Mouse (Mus musculus) urinary bladder, postnatal 10 days (tissue): ENCODE measurements around the gene Fam117a.
A peak's percentile ranks its signal among the peaks of the same experiment; 100 is the strongest.

Experiments
- DNase-seq: peaks from one replicate; pipeline ENCODE4 v3.0.0; 2022; ENCODE audit warnings: low spot score

Fam117a gene

GRCm38 (mm10) chr11:95336568-95337128 lies at the start of gene Fam117a:
Gene Fam117a, plus strand, starts transcription at chr11:95337018.
- DNase-seq = peak; percentile 56

GRCm38 (mm10) chr11:95291998-95292397 lies 44.8 kb upstream of the Fam117a start:
- DNase-seq = no peak

GRCm38 (mm10) chr11:95293017-95293624 lies 43.7 kb upstream of the Fam117a start:
- no peak for DNase-seq

DNA sequence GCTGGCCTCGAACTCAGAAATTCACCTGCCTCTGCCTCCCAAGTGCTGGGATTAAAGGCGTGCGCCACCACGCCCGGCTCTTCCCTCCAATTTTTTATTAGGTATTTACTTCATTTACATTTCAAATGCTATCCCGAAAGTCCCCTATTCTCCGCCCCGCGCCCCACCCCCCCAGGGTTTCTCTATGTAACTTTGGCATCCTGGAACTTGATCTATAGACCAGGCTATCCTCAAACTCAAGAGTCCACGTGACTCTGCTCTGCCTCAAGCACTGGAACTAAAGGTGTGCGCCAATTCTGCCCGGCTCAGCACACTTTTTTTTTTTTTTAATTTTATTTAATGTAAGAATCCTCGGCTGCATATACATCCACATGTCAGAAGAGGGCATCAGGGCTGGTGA lies 41.1 kb upstream of the Fam117a start:
- DNase-seq = no peak

GRCm38 (mm10) chr11:95298146-95298545 lies 38.7 kb upstream of the Fam117a start:
- no peak for DNase-seq

- no peak for DNase-seq
Observed at GRCm38 (mm10) chr11:95299886-95300285, 36.9 kb upstream of the Fam117a start.

DNA sequence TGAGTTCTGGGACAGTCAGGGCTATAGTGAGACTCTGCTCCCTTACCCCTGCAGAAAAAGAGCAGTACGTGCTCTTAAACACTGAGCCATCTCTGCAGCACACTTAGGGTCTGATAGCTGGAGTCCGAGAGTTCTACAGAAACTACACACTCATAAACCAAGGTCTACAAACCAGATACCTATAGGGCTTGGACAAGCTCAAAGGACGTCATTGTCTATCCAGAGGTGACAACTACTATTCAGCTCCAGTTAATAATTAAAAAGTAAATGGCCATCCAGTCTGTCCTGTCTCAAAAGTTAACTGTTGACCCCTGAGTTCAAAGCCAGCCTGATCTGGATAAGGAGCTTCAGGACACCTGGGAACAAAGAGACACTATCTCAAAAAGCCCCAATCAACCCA lies 35.0 kb upstream of the Fam117a start:
- DNase-seq = no peak

DNA sequence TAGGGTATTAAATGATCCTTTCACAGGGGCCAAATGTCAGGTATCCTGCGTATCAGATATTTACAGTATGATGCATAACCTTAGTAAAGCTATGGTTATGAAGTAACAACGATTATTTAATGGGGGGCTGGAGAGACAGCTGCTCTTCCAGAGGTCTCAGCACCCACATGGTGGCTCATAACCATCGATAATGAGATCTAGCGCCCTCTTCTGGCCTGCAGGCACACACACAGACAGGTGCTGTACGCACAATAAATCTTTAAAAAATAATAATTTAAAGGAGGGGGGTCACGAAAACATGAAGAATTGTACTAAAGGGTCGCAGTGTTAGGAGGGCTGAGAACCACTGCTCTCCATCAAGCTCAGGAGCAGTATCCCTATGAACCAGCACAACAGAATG lies 31.2 kb upstream of the Fam117a start:
- DNase-seq = no peak

DNA sequence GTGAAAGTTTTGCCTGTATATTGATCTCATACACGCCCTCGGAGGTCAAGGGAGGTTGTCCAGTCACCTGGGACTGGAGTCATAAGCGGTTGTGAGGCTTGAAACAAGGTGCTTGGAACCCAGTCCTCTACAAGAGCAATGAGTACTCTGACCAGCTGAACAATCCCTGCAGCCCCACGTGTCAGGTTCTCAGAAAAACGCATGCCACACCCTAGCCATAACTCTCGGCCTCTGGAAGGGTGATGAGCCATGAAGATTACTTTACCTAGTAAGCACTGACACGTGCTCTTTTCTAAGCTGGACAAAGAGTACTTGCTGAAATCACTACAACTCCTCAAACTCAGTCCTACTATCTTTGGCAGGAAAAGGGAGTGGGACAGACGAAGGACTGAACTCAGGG lies 29.3 kb upstream of the Fam117a start:
- no peak for DNase-seq

DNA sequence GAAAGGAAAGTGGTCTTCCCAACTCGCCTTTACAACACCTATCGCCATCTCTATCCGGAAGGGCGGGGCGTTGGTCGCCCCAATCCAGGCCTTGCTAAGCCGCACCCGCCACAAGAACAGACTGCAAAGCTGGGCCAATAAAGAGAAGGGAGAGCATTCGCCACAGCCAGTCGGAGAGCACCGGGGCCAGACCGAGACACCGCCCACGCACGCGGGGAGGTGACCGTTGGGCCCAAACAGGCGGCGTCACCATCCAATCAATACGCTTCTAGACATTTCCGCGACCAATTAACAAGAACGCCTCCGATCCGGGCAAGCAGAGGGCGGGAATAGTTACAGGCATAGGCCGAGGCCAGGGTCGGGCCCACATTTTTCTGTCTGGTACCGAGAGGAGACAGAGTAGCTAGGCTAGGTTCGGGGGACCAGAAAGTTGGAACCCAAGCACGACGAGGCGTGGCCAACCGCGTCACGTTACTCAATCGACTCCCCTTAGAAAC lies 27.3 kb upstream of the Fam117a start:
- DNase-seq = peak; percentile 83

- peak; percentile 86 for DNase-seq
Observed at GRCm38 (mm10) chr11:95310007-95310647, 26.7 kb upstream of the Fam117a start, which contains the start of gene Kat7. Gene Kat7, minus strand, starts transcription at chr11:95310246.

DNA sequence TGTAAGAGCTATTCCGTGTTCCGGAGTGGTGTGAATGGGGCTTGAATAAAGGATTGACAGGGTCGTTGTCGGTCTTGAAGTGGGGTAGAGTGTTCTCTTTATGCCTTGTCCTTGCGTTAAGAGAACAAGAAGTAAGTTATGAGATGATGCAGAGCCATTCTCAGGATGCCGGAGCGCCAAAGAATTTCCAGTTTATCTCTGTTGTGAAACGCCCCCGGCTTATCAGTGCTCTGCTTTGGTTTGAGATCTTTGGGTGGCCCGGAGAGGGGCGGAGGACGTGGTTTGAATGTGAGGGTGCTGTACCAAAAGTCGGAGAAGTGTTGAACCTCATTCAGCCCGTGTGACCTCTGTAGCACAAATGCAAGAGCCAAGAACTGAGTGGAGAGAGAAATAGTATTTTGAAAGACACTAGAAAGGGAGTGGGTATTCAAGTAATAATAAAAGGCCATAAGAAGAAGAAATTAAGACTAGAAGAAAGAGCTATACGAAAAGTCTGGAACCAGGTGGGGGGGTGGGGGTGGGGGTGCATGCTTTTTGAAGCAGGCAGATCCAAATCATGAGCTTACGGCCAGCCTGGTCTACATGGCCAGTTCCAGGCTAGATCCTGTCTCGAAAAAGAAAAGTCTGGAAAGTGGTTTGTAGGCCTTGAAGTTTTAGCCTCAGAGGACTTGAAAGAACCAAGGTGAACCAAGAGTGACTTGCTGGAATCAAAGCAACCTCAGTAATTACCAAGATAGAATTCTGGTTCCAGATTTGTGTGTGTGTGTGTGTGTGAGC lies 26.0 kb upstream of the Fam117a start:
- no peak for DNase-seq

GRCm38 (mm10) chr11:95311425-95311807 lies 25.4 kb upstream of the Fam117a start:
- DNase-seq = no peak

DNA sequence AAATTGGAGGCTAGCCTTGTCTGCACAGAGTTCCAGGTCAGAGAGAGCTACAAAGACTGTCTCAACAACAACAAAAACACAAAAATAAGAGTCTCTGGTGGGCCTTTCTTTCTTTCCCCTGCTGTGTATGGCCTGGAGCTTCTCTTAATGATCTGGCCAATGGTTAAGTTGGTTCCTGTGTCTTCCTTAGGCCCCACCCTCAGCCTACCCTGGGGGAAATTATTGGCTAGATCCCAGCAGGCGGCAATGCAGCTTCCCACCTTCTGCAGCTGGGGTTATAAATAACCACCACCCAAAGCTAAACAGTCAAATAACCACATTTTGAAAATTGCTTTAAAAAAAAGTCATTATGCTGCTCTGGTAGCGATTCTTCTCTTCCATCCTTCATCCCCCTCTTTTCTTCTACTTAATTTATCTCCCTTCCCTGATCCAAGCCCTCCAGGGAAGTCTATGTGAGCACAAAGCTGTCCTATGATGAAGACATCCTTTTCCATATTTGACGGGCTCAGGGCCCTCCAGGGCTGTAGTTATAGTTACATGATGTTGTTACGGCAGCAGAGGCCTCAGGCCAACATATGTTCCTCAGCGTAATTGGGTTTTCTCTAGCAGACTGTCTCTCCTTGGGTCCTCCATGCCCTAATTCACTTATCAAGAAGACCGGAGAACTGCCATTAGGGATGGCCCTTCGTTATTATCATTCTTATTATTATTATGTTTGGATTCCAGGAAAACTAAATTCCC lies 21.4 kb upstream of the Fam117a start:
- no peak for DNase-seq

- no peak for DNase-seq
Observed at GRCm38 (mm10) chr11:95318116-95318515, 18.7 kb upstream of the Fam117a start.

DNA sequence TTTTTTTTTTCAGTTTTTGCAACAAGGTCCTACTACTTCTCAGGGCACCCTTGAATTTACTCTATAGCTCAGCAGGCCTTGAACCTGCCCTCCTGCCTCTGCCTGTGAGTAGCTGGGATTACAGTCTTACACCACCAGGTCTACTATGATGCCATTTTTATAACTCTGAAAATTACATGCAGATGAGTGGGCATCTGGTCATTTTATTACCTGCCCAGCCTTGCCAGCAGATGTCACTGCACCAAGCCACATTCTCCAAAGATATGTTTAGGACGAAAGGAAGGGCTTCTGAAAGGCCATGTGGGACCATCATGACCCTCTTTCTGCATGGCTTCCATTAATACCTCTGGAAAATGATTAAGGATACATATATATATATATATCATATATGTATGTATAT lies 17.3 kb upstream of the Fam117a start:
- DNase-seq = no peak

- DNase-seq = no peak
Observed at GRCm38 (mm10) chr11:95320010-95320409, 16.8 kb upstream of the Fam117a start.

DNA sequence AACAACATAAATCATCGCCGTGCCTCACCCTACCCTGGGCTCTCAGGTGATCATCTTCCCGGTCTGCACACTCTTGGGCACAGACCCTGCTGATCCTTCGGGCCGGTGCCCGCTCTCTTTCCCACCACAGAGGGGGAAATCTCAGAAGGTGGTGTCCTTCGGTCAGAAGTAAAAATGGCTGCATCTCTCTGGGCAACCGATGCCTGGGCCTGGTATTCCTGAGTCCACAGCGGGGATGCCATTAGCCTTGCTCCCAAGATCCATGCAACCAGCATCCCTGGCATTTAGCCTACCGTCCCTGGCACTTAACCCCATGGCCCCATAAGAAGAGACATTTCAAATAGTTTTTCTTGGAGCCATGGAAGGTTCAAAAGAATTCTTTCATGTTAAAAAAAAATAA lies 12.6 kb upstream of the Fam117a start:
- no peak for DNase-seq

- no peak for DNase-seq
Observed at GRCm38 (mm10) chr11:95325832-95326231, 11.0 kb upstream of the Fam117a start.

GRCm38 (mm10) chr11:95326243-95326642 lies 10.6 kb upstream of the Fam117a start:
- DNase-seq = no peak

- DNase-seq = no peak
Observed at GRCm38 (mm10) chr11:95328629-95329028, 8.2 kb upstream of the Fam117a start.

GRCm38 (mm10) chr11:95330662-95331061 lies 6.2 kb upstream of the Fam117a start:
- no peak for DNase-seq
